Mouse (Mus musculus): ENCODE measurements at regions not wholly inside any gene's neighbourhood (a gene's known extent, or its start where the extent isn't known, plus 50 kb on each side); places are given as distances from the start of the nearest gene placed in this dataset.
"Not testable (repeated sequence)": the region's sequence is repeated elsewhere in the genome, so short reads cannot be mapped to it uniquely, and the experiment has no call there.

DNA sequence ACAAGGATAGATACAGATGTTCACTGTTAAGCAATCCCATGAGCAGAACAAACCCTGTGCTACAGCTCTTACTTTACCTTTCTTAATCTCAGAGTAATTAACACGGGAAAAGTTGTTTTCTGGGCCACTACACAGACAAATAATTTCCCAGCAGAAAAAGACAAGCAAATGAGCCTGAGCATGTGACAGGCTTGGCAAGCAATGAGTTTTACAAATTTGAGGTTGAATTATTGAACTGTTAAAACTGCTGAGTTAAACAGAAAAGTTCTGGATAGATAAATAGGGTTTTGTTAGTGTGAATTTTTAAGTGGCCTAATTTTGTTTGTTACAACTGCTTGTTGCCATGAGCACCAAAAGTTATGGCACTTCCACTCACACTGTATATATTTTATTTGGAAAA is 113.1 kb upstream of the Pnpt1 start:
- no peaks in the 10 kb centered on the region for H3K4me1 ChIP-seq (ENCODE audit: control insufficient read depth, insufficient read depth)
- DNase-seq (ENCODE audit: low spot score) (no peak), ATAC-seq (ENCODE audit: insufficient read depth, low read depth) (no peak)
- H3K9ac ChIP-seq (replicated peaks; ENCODE audit: low read depth, low read length): no peak overlapping the region
- H3K4me3 ChIP-seq (ENCODE audit: low read depth, low read length): no peak overlapping the region
- H3K36me3 ChIP-seq (replicated peaks; ENCODE audit: control insufficient read depth, insufficient read depth, low read length): no peaks in the 10 kb centered on the region
- H3K4me2 ChIP-seq (ENCODE audit: low read depth, low read length): no peak overlapping the region
- WGBS: 48% methylated on average over 1 of the region's 1 CpGs
- no peak for TF ChIP-seq EP300 (IDR thresholded peaks at IDR 0.05; ENCODE audit: low read depth)
- TF ChIP-seq CTCF (IDR thresholded peaks at IDR 0.05; ENCODE audit: low read depth): no peak
- no peaks in the 10 kb centered on the region for H3K9me3 ChIP-seq (replicated peaks; ENCODE audit: control insufficient read depth, low read length)
- no peaks in the 10 kb centered on the region for H3K27me3 ChIP-seq (ENCODE audit: control insufficient read depth, insufficient read depth, low read length)
- no peak overlapping the region for H3K27ac ChIP-seq (ENCODE audit: low read depth)

DNA sequence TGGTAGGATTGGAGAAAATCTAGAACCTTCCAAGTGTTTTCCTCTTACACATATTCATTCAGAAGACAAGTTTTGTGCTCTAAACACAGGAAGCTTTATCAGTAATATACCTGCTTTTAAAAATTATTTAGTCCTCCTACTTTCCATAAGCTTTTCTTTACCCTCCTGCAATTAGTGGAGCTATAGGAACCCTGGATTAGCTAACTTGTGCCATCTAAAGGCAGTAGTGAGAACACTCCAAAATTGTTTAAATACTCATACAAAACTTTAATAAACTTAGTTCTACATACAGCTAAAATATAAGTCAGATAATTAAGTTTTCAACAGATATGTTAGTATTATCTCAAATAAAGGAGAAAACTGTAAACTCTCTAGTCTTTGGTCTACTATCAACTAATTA is 89.7 kb upstream of the Pnpt1 start:
- Histone ChIP-seq H3K4me2 (ENCODE audit: low read depth, low read length) (no peak overlapping the region), H3K9ac (replicated peaks; ENCODE audit: low read depth, low read length) (no peak overlapping the region), H3K36me3 (replicated peaks; ENCODE audit: control insufficient read depth, insufficient read depth, low read length) (no peaks in the 10 kb centered on the region), H3K27ac (ENCODE audit: low read depth) (no peak overlapping the region), H3K27me3 (ENCODE audit: control insufficient read depth, insufficient read depth, low read length) (no peaks in the 10 kb centered on the region), H3K4me1 (ENCODE audit: control insufficient read depth, insufficient read depth) (no peaks in the 10 kb centered on the region), H3K4me3 (ENCODE audit: low read depth, low read length) (no peak overlapping the region), H3K9me3 (replicated peaks; ENCODE audit: control insufficient read depth, low read length) (no peaks in the 10 kb centered on the region)
- TF ChIP-seq CTCF (IDR thresholded peaks at IDR 0.05; ENCODE audit: low read depth): peak; percentile 43
- no peak for TF ChIP-seq EP300 (IDR thresholded peaks at IDR 0.05; ENCODE audit: low read depth)
- DNase-seq (ENCODE audit: low spot score) (no peak), ATAC-seq (ENCODE audit: insufficient read depth, low read depth) (no peak)

DNA sequence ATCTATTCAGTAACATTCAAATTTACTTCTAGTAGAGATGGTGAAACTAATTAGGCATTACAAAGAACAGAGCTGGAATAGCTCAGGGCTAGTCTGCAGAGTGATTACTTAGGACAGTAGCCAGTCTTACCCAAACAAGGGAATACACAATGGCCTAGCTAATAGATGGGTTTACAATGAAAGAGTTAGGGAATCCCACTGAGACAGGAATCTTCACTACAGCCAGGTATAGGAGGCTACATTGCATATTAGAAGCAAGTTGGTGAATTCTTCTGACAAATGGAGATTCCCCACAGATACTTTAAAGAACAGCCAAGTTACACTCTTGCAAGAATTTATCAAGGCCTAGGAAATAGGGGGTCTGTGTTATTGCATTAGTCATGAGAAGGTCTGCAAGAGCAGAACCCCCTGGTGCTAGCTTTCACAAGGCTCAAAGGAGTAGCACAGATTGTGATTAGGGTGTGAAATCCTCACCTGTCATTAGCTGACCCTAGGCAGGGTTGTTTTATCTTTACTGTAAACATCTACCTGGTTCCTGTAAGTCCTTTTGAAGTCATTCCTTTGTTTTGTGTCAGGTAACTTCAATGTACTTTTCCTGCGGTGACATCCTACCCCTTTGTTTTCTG is 82.4 kb upstream of the Pnpt1 start:
- 38% methylated on average over 1 of the region's 1 CpGs for WGBS
- H3K9me3 ChIP-seq (replicated peaks; ENCODE audit: control insufficient read depth, low read length); DNase-seq (ENCODE audit: low spot score); H3K9ac ChIP-seq (replicated peaks; ENCODE audit: low read depth, low read length); H3K4me2 ChIP-seq (ENCODE audit: low read depth, low read length); H3K4me3 ChIP-seq (ENCODE audit: low read depth, low read length); H3K4me1 ChIP-seq (ENCODE audit: control insufficient read depth, insufficient read depth); H3K36me3 ChIP-seq (replicated peaks; ENCODE audit: control insufficient read depth, insufficient read depth, low read length); H3K27me3 ChIP-seq (ENCODE audit: control insufficient read depth, insufficient read depth, low read length); ATAC-seq (ENCODE audit: insufficient read depth, low read depth); H3K27ac ChIP-seq (ENCODE audit: low read depth): not testable (repeated sequence)

GRCm38 (mm10) chr11:29052625-29053024 is 77.9 kb upstream of the Pnpt1 start:
- no peak for DNase-seq (ENCODE audit: low spot score)
- 58% methylated on average over 2 of the region's 2 CpGs for WGBS
- H3K27ac ChIP-seq (ENCODE audit: low read depth): no peak overlapping the region

DNA sequence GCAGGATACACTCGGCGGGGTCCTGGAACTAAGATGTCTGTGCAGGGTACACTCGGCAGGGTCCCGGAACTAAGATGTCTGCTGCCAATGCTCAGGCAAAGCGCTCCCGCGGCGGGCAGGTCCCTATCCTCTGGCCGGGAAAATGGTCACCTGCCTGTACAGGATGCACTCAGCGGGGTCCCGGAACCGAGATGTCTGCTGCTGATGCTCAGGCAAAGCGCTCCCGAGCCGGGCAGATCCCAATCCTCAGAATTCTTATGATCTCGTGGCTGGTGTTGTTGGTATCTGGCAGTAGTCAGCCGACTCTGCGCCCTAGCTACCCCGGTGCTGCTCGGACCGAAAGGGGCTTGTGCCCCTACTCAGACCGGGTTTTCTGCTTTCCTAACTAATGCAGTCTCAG is 61.0 kb upstream of the Pnpt1 start:
- not testable (repeated sequence) for H3K4me1 ChIP-seq (ENCODE audit: control insufficient read depth, insufficient read depth); H3K4me3 ChIP-seq (ENCODE audit: low read depth, low read length); DNase-seq (ENCODE audit: low spot score); ATAC-seq (ENCODE audit: insufficient read depth, low read depth); H3K27ac ChIP-seq (ENCODE audit: low read depth); H3K27me3 ChIP-seq (ENCODE audit: control insufficient read depth, insufficient read depth, low read length); H3K9ac ChIP-seq (replicated peaks; ENCODE audit: low read depth, low read length); H3K36me3 ChIP-seq (replicated peaks; ENCODE audit: control insufficient read depth, insufficient read depth, low read length); H3K9me3 ChIP-seq (replicated peaks; ENCODE audit: control insufficient read depth, low read length); H3K4me2 ChIP-seq (ENCODE audit: low read depth, low read length)
- 80% methylated on average over 22 of the region's 22 CpGs for WGBS

More at GRCm38 (mm10) chr11:29052625-29053024, 77.9 kb upstream of the Pnpt1 start:
- Histone ChIP-seq H3K4me3 (ENCODE audit: low read depth, low read length) (no peak overlapping the region), H3K4me1 (ENCODE audit: control insufficient read depth, insufficient read depth) (no peaks in the 10 kb centered on the region), H3K9me3 (replicated peaks; ENCODE audit: control insufficient read depth, low read length) (no peaks in the 10 kb centered on the region), H3K4me2 (ENCODE audit: low read depth, low read length) (no peak overlapping the region), H3K36me3 (replicated peaks; ENCODE audit: control insufficient read depth, insufficient read depth, low read length) (no peaks in the 10 kb centered on the region), H3K27me3 (ENCODE audit: control insufficient read depth, insufficient read depth, low read length) (no peaks in the 10 kb centered on the region), H3K9ac (replicated peaks; ENCODE audit: low read depth, low read length) (no peak overlapping the region)
- no peak for ATAC-seq (ENCODE audit: insufficient read depth, low read depth)
- TF ChIP-seq CTCF (IDR thresholded peaks at IDR 0.05; ENCODE audit: low read depth) (no peak), EP300 (IDR thresholded peaks at IDR 0.05; ENCODE audit: low read depth) (no peak)

DNA sequence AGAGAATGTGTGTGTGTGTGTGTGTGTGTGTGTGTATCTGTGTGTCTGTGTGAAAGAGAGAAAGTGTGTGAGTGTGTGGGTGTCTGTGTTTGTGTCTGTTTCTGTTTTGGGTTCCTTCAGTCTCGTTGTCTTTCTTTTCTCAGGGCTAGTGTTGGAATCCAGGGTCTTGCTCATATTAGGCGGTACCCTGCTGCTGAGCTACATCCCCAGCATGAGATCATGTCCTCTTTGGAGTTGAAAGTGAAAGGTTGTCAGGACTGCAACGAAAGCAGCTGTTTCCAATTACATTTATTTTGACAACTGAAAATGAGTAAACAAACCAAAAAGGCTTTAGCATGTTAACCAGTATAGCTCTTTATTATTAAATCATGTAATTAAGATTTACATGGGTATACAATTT is 58.3 kb upstream of the Pnpt1 start:
- Histone ChIP-seq H3K27me3 (ENCODE audit: control insufficient read depth, insufficient read depth, low read length) (no peaks in the 10 kb centered on the region), H3K27ac (ENCODE audit: low read depth) (no peak overlapping the region), H3K9ac (replicated peaks; ENCODE audit: low read depth, low read length) (no peak overlapping the region), H3K4me1 (ENCODE audit: control insufficient read depth, insufficient read depth) (no peaks in the 10 kb centered on the region), H3K36me3 (replicated peaks; ENCODE audit: control insufficient read depth, insufficient read depth, low read length) (no peaks in the 10 kb centered on the region), H3K4me2 (ENCODE audit: low read depth, low read length) (no peak overlapping the region), H3K9me3 (replicated peaks; ENCODE audit: control insufficient read depth, low read length) (no peaks in the 10 kb centered on the region), H3K4me3 (ENCODE audit: low read depth, low read length) (no peak overlapping the region)
- no peak for ATAC-seq (ENCODE audit: insufficient read depth, low read depth)
- WGBS: 39% methylated on average over 3 of the region's 3 CpGs
- no peak for TF ChIP-seq EP300 (IDR thresholded peaks at IDR 0.05; ENCODE audit: low read depth)
- TF ChIP-seq CTCF (IDR thresholded peaks at IDR 0.05; ENCODE audit: low read depth): no peak
- DNase-seq (ENCODE audit: low spot score): no peak
